Mouse (Mus musculus) small intestine, adult 2 months (tissue): ENCODE data around the gene Ehbp1. TPM values are rescaled to one million over a fixed set of nuclear protein-coding genes. Genes with fewer than 3 reads are reported as not detected.
A peak's percentile ranks its signal among the peaks of the same experiment; 100 is the strongest.

ENCODE experiments used
- H3K27ac ChIP-seq: fragments of 200-500 bp; 2 replicates; pipeline ENCODE4 v1.5.1; 2012; ENCODE audit warnings: low read depth, low read length, control low read depth, inconsistent platforms; ENCODE audit not compliant: insufficient read depth
- H3K27me3 ChIP-seq: fragments of 200-500 bp; 2 replicates; pipeline ENCODE4 v1.6.1; 2012; ENCODE audit warnings: mild to moderate bottlenecking, moderate library complexity, low read length, inconsistent platforms; ENCODE audit not compliant: control insufficient read depth, insufficient read depth
- H3K36me3 ChIP-seq: fragments of 200-500 bp; 2 replicates; pipeline ENCODE4 v1.6.1; 2012; ENCODE audit warnings: mild to moderate bottlenecking, low read length, control low read depth, inconsistent platforms; ENCODE audit not compliant: control insufficient read depth, insufficient read depth
- H3K4me1 ChIP-seq: fragments of 200-500 bp; 2 replicates; pipeline ENCODE4 v1.6.1; 2012; ENCODE audit warnings: low read length, inconsistent platforms, mixed read lengths; ENCODE audit not compliant: control insufficient read depth, insufficient read depth, insufficient read length
- H3K4me3 ChIP-seq: fragments of 200-500 bp; 2 replicates; pipeline ENCODE4 v1.5.1; 2012; ENCODE audit warnings: low read depth, mild to moderate bottlenecking, control low read depth, inconsistent platforms, low read length, moderate library complexity
- CTCF ChIP-seq: fragments of 200-500 bp; IDR thresholded peaks from 2 replicates; pipeline ENCODE4 v1.5.1; 2012; ENCODE audit warnings: low read depth, mild to moderate bottlenecking, control low read depth, inconsistent platforms, low read length, moderate library complexity, mixed read lengths; ENCODE audit not compliant: insufficient replicate concordance, insufficient read length; ENCODE audit errors: extremely low read depth
- POLR2A ChIP-seq: fragments of 200-500 bp; IDR thresholded peaks from 2 replicates; pipeline ENCODE4 v1.6.1; 2012; ENCODE audit warnings: low read depth, mild to moderate bottlenecking, control low read depth, inconsistent platforms, low read length, moderate library complexity
- WGBS: fragments of 180-500 bp; shearing (Covaris S2); methylation state at CpG from one replicate; pipeline ENCODE4 v1.1.7; 2018; 5-methylcytosine and 5-hydroxymethylcytosine counted together
- polyA plus RNA-seq: library from polyadenylated mRNA; depleted of rRNA; stranded (reverse); fragments of >200 nt; gene quantifications from 2 replicates; pipeline ENCODE4 v1.2.3, GENCODE M21; 2012

Ehbp1 gene
- polyA plus RNA-seq, 1 experiment = 0.70 TPM

GRCm38 (mm10) chr11:22317824-22318411 lies 24.2 kb downstream of the Ehbp1 start:
- H3K27ac ChIP-seq = no peak overlapping the region
- H3K4me3 ChIP-seq = no peak overlapping the region
- no peaks in the 10 kb centered on the region for H3K27me3 ChIP-seq
- no peaks in the 10 kb centered on the region for H3K4me1 ChIP-seq
- no peaks in the 10 kb centered on the region for H3K36me3 ChIP-seq
- TF ChIP-seq POLR2A = no peak
- no peak for TF ChIP-seq CTCF
- 94% methylated on average over 6 of the region's 6 CpGs for WGBS

GRCm38 (mm10) chr11:22315801-22316200 lies 26.3 kb downstream of the Ehbp1 start:
- Histone ChIP-seq H3K4me3 (no peak overlapping the region), H3K36me3 (no peaks in the 10 kb centered on the region), H3K4me1 (no peaks in the 10 kb centered on the region), H3K27me3 (no peaks in the 10 kb centered on the region), H3K27ac (no peak overlapping the region)
- WGBS = 92% methylated on average over 1 of the region's 1 CpGs
- TF ChIP-seq CTCF (peak; percentile 28; the same call in 1 of the 2 replicates), POLR2A (no peak)

DNA sequence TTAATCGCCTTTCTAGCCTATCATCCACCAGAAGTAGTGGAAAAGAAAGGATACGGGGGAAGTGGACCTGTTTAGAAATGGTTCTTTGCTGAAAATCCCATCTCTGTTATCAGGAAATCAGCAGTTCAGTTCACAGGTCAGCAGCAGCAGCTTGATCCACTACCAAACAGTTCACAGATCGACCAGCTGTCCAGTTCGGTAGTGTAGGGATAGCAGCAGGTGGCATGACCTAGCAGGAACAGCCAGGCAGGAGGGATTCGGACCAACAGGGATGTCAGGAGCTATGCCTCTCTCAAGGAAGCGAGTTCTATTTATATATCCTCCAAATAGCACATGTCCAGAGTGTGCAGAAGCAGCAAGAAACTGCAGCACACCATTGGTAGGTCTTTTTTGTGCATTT lies 40.9 kb downstream of the Ehbp1 start:
- Histone ChIP-seq H3K27ac (no peak overlapping the region), H3K4me3 (no peak overlapping the region), H3K27me3 (no peaks in the 10 kb centered on the region), H3K36me3 (no peaks in the 10 kb centered on the region), H3K4me1 (no peaks in the 10 kb centered on the region)
- TF ChIP-seq CTCF (no peak), POLR2A (no peak)
- 62% methylated on average over 6 of the region's 6 CpGs for WGBS

DNA sequence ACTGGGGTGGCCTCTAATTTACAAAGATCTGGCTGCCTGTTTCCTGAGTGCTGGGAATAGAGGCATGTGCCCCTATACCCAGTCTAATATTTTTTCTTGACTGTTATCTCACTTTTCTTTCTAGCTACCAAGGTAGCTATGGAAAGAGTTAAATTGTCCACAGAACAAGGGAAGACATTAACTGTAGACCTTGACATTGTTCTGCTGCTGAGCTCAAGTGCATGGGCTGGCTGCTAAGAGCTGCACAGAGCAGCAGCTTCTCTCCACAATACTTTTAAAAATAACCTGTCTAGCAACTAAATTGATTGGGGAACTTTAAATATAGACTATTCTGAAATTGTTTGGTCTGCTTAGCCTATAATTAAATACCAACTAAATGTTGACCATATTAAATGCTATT lies 52.9 kb downstream of the Ehbp1 start:
- Histone ChIP-seq H3K27ac (no peak overlapping the region), H3K4me1 (peaks cover 2% of the 10 kb centered on the region), H3K27me3 (no peaks in the 10 kb centered on the region), H3K4me3 (no peak overlapping the region), H3K36me3 (no peaks in the 10 kb centered on the region)
- TF ChIP-seq CTCF = no peak

GRCm38 (mm10) chr11:22287513-22287900 lies 54.6 kb downstream of the Ehbp1 start:
- no peak for TF ChIP-seq CTCF
- WGBS = 1% methylated on average over 6 of the region's 6 CpGs

DNA sequence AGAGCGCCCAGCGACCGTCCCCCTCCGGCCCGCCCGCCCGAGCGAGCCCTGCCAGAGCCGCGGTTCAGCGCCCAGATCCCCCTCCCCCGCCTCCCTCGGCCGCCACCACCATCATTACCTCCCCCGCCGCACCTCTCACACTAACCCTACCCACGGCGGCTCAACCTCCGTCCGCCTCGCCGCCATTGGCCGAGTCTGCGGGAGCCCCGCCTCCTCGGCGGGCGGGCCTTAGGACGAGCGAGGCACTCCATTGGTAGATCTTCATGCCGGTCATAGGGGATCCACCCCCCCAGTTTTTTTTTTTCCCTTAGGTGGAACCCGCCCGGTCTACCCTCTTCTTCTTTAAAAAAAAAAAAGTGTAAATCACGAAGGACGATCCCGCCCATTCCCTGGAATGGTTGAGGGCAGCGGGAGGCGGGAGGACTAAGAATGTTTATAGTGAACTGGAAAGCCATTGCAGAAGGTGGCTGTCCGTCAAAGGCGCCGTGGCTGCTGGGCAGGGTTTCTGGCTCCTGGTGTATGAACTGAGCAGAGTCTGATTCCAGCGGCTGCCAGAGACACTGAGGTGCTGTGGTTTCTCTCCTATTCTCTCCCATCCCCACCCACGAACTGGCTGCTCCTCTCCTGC lies 55.1 kb downstream of the Ehbp1 start:
- Histone ChIP-seq H3K36me3 (0 out of 2 replicates have a peak, but pooled peaks cover 2% of the 10 kb centered on the region), H3K27me3 (no peaks in the 10 kb centered on the region), H3K4me1 (peaks cover 2% of the 10 kb centered on the region), H3K4me3 (peak overlapping the region; percentile 99), H3K27ac (peak overlapping the region; percentile 90)
- WGBS = 1% methylated on average over 43 of the region's 43 CpGs
- TF ChIP-seq CTCF (no peak), POLR2A (peak; percentile 85)

More at GRCm38 (mm10) chr11:22287513-22287900, 54.6 kb downstream of the Ehbp1 start:
- H3K27ac ChIP-seq = peak overlapping the region; percentile 90
- H3K27me3 ChIP-seq = no peaks in the 10 kb centered on the region
- H3K4me1 ChIP-seq = peaks cover 2% of the 10 kb centered on the region
- peak overlapping the region; percentile 76 for H3K4me3 ChIP-seq
- H3K36me3 ChIP-seq = 0 out of 2 replicates have a peak, but pooled peaks cover 2% of the 10 kb centered on the region

- Histone ChIP-seq H3K27ac (peak overlapping the region; percentile 35), H3K4me1 (peaks cover 2% of the 10 kb centered on the region), H3K4me3 (peak overlapping the region; percentile 99), H3K27me3 (no peaks in the 10 kb centered on the region), H3K36me3 (0 out of 2 replicates have a peak, but pooled peaks cover 2% of the 10 kb centered on the region)
- TF ChIP-seq POLR2A (no peak), CTCF (no peak)
- under 1% methylated on average over 38 of the region's 39 CpGs for WGBS
Observed at GRCm38 (mm10) chr11:22286371-22286872, 55.7 kb downstream of the Ehbp1 start.
